9 mouse cellular contexts compared by ENCODE assay signal in the genomic region with DNA sequence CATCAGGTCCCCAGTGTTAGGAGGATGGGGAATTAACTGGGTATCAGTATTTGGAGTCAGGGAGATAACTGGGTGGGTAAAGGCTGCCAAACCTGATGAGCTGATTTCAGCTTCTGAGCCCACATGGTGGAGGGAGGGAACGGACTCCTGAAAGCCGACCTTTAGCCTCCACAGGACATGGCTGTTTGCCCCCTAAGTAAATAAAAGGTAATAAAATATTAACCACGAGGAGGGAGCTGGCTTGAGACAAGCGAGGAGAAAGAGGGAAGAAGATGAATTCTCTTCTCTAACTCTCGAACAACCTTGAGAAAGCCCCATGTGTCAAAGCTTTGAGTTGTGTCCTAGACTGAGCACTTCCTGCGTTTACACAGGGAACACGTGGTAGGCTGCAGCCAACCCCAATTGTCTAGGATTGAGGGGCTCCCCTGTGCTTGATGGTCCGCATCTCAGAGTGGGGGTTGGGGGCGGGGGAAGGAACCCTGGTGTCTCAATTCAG. TPM values are rescaled to one million over a fixed set of nuclear protein-coding genes. Genes with fewer than 3 reads are reported as not detected.
DNase-seq lines count a peak whose midpoint lies in the region; ATAC-seq and TF ChIP-seq lines count a peak whose summit lies in the region.
"Had no signal": no experiment of that assay in that cellular context is flagged by ENCODE, and none has a peak within 500 bp of the region (broad histone marks: within the 10 kb centered on the region; RNA-seq: fewer than 3 reads in every experiment).

No protein-coding gene starts in this region.

- TF ChIP-seq EP300 in heart, postnatal 0 days (IDR thresholded peaks at IDR 0.05; ENCODE audit: low read depth): no peak

- peaks cover 58% of the 10 kb centered on the region for H3K27me3 ChIP-seq in limb, embryonic 12.5 days
- H3K27me3 ChIP-seq in limb, embryonic 10.5 days (ENCODE audit: low read depth, poor library complexity, severe bottlenecking): peaks cover 53% of the 10 kb centered on the region
- H3K27me3 ChIP-seq in heart, postnatal 0 days (ENCODE audit: control insufficient read depth, insufficient read depth, low read length): peaks cover 31% of the 10 kb centered on the region
- peaks cover 11% of the 10 kb centered on the region for H3K27me3 ChIP-seq in kidney, embryonic 16.5 days (ENCODE audit: insufficient read depth, low read length)
- H3K27me3 ChIP-seq in cerebellum, adult 2 months (ENCODE audit: control insufficient read depth, insufficient read depth, low read length): no peaks in the 10 kb centered on the region

- 0 out of 2 replicates have a peak overlapping the region, but pooled peaks have one; percentile 77 for H3K4me2 ChIP-seq in limb, embryonic 12.5 days
- H3K4me2 ChIP-seq in heart, postnatal 0 days (ENCODE audit: low read depth, low read length): peak overlapping the region; percentile 54; the same call in 1 of the 2 replicates
- H3K4me2 ChIP-seq in kidney, embryonic 16.5 days (replicated peaks; ENCODE audit: low read depth, low read length): peak overlapping the region; percentile 90

- no peak for TF ChIP-seq POLR2A in cerebellum, adult 2 months (IDR thresholded peaks at IDR 0.05; ENCODE audit: borderline replicate concordance, insufficient read depth, low read length)

- no peaks in the 10 kb centered on the region for H3K36me3 ChIP-seq in limb, embryonic 12.5 days
- no peaks in the 10 kb centered on the region for H3K36me3 ChIP-seq in limb, embryonic 10.5 days
- H3K36me3 ChIP-seq in heart, postnatal 0 days (replicated peaks; ENCODE audit: control insufficient read depth, insufficient read depth, low read length): no peaks in the 10 kb centered on the region
- no peaks in the 10 kb centered on the region for H3K36me3 ChIP-seq in kidney, embryonic 16.5 days (ENCODE audit: insufficient read depth, low read length)

- WGBS in limb, embryonic 12.5 days: 22% methylated on average over 9 of the region's 9 CpGs
- 31% methylated on average over 9 of the region's 9 CpGs for WGBS in limb, embryonic 10.5 days
- 21% methylated on average over 9 of the region's 9 CpGs for WGBS in heart, postnatal 0 days
- WGBS in kidney, embryonic 16.5 days: 10% methylated on average over 9 of the region's 9 CpGs
- WGBS in cerebellum, adult 2 months: 31% methylated on average over 9 of the region's 9 CpGs

- H3K9me3 ChIP-seq in limb, embryonic 12.5 days: no peaks in the 10 kb centered on the region
- no peaks in the 10 kb centered on the region for H3K9me3 ChIP-seq in limb, embryonic 10.5 days (replicated peaks)
- no peaks in the 10 kb centered on the region for H3K9me3 ChIP-seq in heart, postnatal 0 days (replicated peaks; ENCODE audit: control insufficient read depth, low read length)
- H3K9me3 ChIP-seq in kidney, embryonic 16.5 days (ENCODE audit: low read length): no peaks in the 10 kb centered on the region

- H3K4me3 ChIP-seq in limb, embryonic 12.5 days (replicated peaks): no peak overlapping the region
- no peak overlapping the region for H3K4me3 ChIP-seq in limb, embryonic 10.5 days
- no peak overlapping the region for H3K4me3 ChIP-seq in heart, postnatal 0 days (ENCODE audit: low read depth, low read length)
- peak overlapping the region; percentile 55; the same call in 1 of the 2 replicates for H3K4me3 ChIP-seq in kidney, embryonic 16.5 days (ENCODE audit: low read length)
- no peak overlapping the region for H3K4me3 ChIP-seq in cerebellum, adult 2 months (replicated peaks; ENCODE audit: insufficient read depth, low read depth, low read length)
- H3K4me3 ChIP-seq in layer of hippocampus, adult 2 months: no peak overlapping the region

- DNase-seq in limb, embryonic 10.5 days (ENCODE audit: low spot score): no peak
- no peak for DNase-seq in heart, postnatal 0 days (ENCODE audit: low spot score)
- peak; percentile 65 for DNase-seq in naive thymus-derived CD4-positive, alpha-beta T cell, adult 2 months (ENCODE audit: low read depth)
- no peak for DNase-seq in embryo, embryonic 10 days (ENCODE audit: low spot score)
- DNase-seq in cerebellum, adult 2 months: no peak
- DNase-seq in layer of hippocampus, adult 2 months (ENCODE audit: low spot score in 2 of 2): no peak
- DNase-seq: cerebellum, adult 8-10 months had no signal

- no peak overlapping the region for H3K27ac ChIP-seq in limb, embryonic 12.5 days
- H3K27ac ChIP-seq in limb, embryonic 10.5 days: no peak overlapping the region
- no peak overlapping the region for H3K27ac ChIP-seq in heart, postnatal 0 days (ENCODE audit: low read depth)
- H3K27ac ChIP-seq in kidney, embryonic 16.5 days (ENCODE audit: low read length): peak overlapping the region; percentile 84
- no peak overlapping the region for H3K27ac ChIP-seq in cerebellum, adult 2 months (ENCODE audit: insufficient read depth, low read length)
- no peak overlapping the region for H3K27ac ChIP-seq in layer of hippocampus, adult 2 months

- peaks cover 11% of the 10 kb centered on the region; the same call in 1 of the 2 replicates for H3K4me1 ChIP-seq in limb, embryonic 12.5 days (replicated peaks)
- H3K4me1 ChIP-seq in limb, embryonic 10.5 days: peaks cover 23% of the 10 kb centered on the region
- peaks cover 10% of the 10 kb centered on the region; the same call in 1 of the 2 replicates for H3K4me1 ChIP-seq in heart, postnatal 0 days (ENCODE audit: control insufficient read depth, insufficient read depth)
- H3K4me1 ChIP-seq in kidney, embryonic 16.5 days (ENCODE audit: insufficient read depth, low read length): peaks cover 17% of the 10 kb centered on the region
- H3K4me1 ChIP-seq in cerebellum, adult 2 months (ENCODE audit: control insufficient read depth, insufficient read depth, low read length): peaks cover 4% of the 10 kb centered on the region; the same call in 1 of the 2 replicates

- no peak overlapping the region for H3K9ac ChIP-seq in limb, embryonic 12.5 days (replicated peaks)
- no peak overlapping the region for H3K9ac ChIP-seq in heart, postnatal 0 days (replicated peaks; ENCODE audit: low read depth, low read length)
- no peak overlapping the region for H3K9ac ChIP-seq in kidney, embryonic 16.5 days (replicated peaks; ENCODE audit: low read length)

- ATAC-seq in limb, embryonic 12.5 days (ENCODE audit: insufficient number of reproducible peaks, insufficient read depth, low FRiP score, low TSS enrichment, low read depth): no peak
- ATAC-seq in heart, postnatal 0 days (ENCODE audit: insufficient read depth, low read depth): no peak
- ATAC-seq in kidney, embryonic 16.5 days (ENCODE audit: low FRiP score, low TSS enrichment): peak; percentile 24

- no peak for TF ChIP-seq CTCF in heart, postnatal 0 days (IDR thresholded peaks at IDR 0.05; ENCODE audit: low read depth)
- TF ChIP-seq CTCF in cerebellum, adult 2 months (IDR thresholded peaks at IDR 0.05; ENCODE audit: borderline replicate concordance, insufficient read depth, low read depth, low read length): no peak
- TF ChIP-seq CTCF in layer of hippocampus, adult 2 months (conservative IDR thresholded peaks at IDR 0.05): no peak

RNA-seq across cellular contexts. Expression of gene Gimap1, which starts 2.9 kb away (rescaled TPM):
- polyA plus RNA-seq in limb, embryonic 12.5 days (2016; fragmentation: Nextera tagmentation; extraction: Ambion mirVana): 7.6 and 7.9 TPM in 2 replicates
- polyA plus RNA-seq in limb, embryonic 10.5 days (2016; fragmentation: Nextera tagmentation; extraction: Ambion mirVana): 7.9 and 8.5 TPM in 2 replicates
- total RNA-seq in heart, postnatal 0 days (2014; rRNA removed; ENCODE audit: low replicate concordance): 14.5 and 19.7 TPM in 2 replicates
- polyA plus RNA-seq in heart, postnatal 0 days (2015; fragmentation: Nextera tagmentation; extraction: Ambion mirVana): 22.7 and 23.1 TPM in 2 replicates
- polyA plus RNA-seq in kidney, embryonic 16.5 days (2015; fragmentation: Nextera tagmentation; extraction: Ambion mirVana): 39.5 and 43.2 TPM in 2 replicates
- polyA plus RNA-seq in cerebellum, adult 2 months (2012; rRNA removed): 1.8 and 2.3 TPM in 2 replicates
- total RNA-seq in layer of hippocampus, adult 2 months (2021): 1 to 10 TPM; 1.5 to 3.9 TPM

RNA-seq across cellular contexts. Expression of gene Gimap5, which starts 4.2 kb away (rescaled TPM):
- 1.4 and 1.6 TPM in 2 replicates for polyA plus RNA-seq in limb, embryonic 12.5 days (2016; fragmentation: Nextera tagmentation; extraction: Ambion mirVana)
- 1.3 and 1.4 TPM in 2 replicates for polyA plus RNA-seq in limb, embryonic 10.5 days (2016; fragmentation: Nextera tagmentation; extraction: Ambion mirVana)
- total RNA-seq in heart, postnatal 0 days (2014; rRNA removed; ENCODE audit: low replicate concordance): 8.4 and 46.7 TPM in 2 replicates
- polyA plus RNA-seq in heart, postnatal 0 days (2015; fragmentation: Nextera tagmentation; extraction: Ambion mirVana): 8.4 and 12.2 TPM in 2 replicates
- 18.0 and 19.9 TPM in 2 replicates for polyA plus RNA-seq in kidney, embryonic 16.5 days (2015; fragmentation: Nextera tagmentation; extraction: Ambion mirVana)
- polyA plus RNA-seq in cerebellum, adult 2 months (2012; rRNA removed): 0.57 and 0.82 TPM in 2 replicates
- 1 to 10 TPM in 1 of 2 experiments, under 1 TPM in 1; 0.74 to 1.5 TPM for total RNA-seq in layer of hippocampus, adult 2 months (2021)

RNA-seq across cellular contexts. Expression of gene Gimap7, which starts 23.3 kb away (rescaled TPM):
- polyA plus RNA-seq in limb, embryonic 12.5 days (2016; fragmentation: Nextera tagmentation; extraction: Ambion mirVana): not detected in 2 replicates
- polyA plus RNA-seq in limb, embryonic 10.5 days (2016; fragmentation: Nextera tagmentation; extraction: Ambion mirVana): not detected in 2 replicates
- total RNA-seq in heart, postnatal 0 days (2014; rRNA removed; ENCODE audit: low replicate concordance): not detected in 2 replicates
- not detected in 2 replicates for polyA plus RNA-seq in heart, postnatal 0 days (2015; fragmentation: Nextera tagmentation; extraction: Ambion mirVana)
- polyA plus RNA-seq in kidney, embryonic 16.5 days (2015; fragmentation: Nextera tagmentation; extraction: Ambion mirVana): not detected in 2 replicates
- not detected in 2 replicates for polyA plus RNA-seq in cerebellum, adult 2 months (2012; rRNA removed)
- not detected for total RNA-seq in layer of hippocampus, adult 2 months (2021)

RNA-seq across cellular contexts. Expression of gene Gm28053, which starts 23.4 kb away (rescaled TPM):
- 1.6 and 2.5 TPM in 2 replicates for polyA plus RNA-seq in limb, embryonic 12.5 days (2016; fragmentation: Nextera tagmentation; extraction: Ambion mirVana)
- 0.83 and 1.3 TPM in 2 replicates for polyA plus RNA-seq in limb, embryonic 10.5 days (2016; fragmentation: Nextera tagmentation; extraction: Ambion mirVana)
- not detected in 2 replicates for total RNA-seq in heart, postnatal 0 days (2014; rRNA removed; ENCODE audit: low replicate concordance)
- polyA plus RNA-seq in heart, postnatal 0 days (2015; fragmentation: Nextera tagmentation; extraction: Ambion mirVana): 3.0 and 4.1 TPM in 2 replicates
- 1.4 and 2.4 TPM in 2 replicates for polyA plus RNA-seq in kidney, embryonic 16.5 days (2015; fragmentation: Nextera tagmentation; extraction: Ambion mirVana)
- 0.93 TPM in 1 of 2 replicates, not detected in the other for polyA plus RNA-seq in cerebellum, adult 2 months (2012; rRNA removed)
- not detected for total RNA-seq in layer of hippocampus, adult 2 months (2021)

RNA-seq across cellular contexts. Expression of gene Gimap3, which starts 28.9 kb away (rescaled TPM):
- polyA plus RNA-seq in limb, embryonic 12.5 days (2016; fragmentation: Nextera tagmentation; extraction: Ambion mirVana): not detected in 2 replicates
- not detected in 2 replicates for polyA plus RNA-seq in limb, embryonic 10.5 days (2016; fragmentation: Nextera tagmentation; extraction: Ambion mirVana)
- total RNA-seq in heart, postnatal 0 days (2014; rRNA removed; ENCODE audit: low replicate concordance): not detected in 2 replicates
- 0.08 TPM in 1 of 2 replicates, not detected in the other for polyA plus RNA-seq in heart, postnatal 0 days (2015; fragmentation: Nextera tagmentation; extraction: Ambion mirVana)
- 0.19 TPM in 1 of 2 replicates, not detected in the other for polyA plus RNA-seq in kidney, embryonic 16.5 days (2015; fragmentation: Nextera tagmentation; extraction: Ambion mirVana)
- 0.29 and 0.36 TPM in 2 replicates for polyA plus RNA-seq in cerebellum, adult 2 months (2012; rRNA removed)
- not detected for total RNA-seq in layer of hippocampus, adult 2 months (2021)
